In the genomic region with DNA sequence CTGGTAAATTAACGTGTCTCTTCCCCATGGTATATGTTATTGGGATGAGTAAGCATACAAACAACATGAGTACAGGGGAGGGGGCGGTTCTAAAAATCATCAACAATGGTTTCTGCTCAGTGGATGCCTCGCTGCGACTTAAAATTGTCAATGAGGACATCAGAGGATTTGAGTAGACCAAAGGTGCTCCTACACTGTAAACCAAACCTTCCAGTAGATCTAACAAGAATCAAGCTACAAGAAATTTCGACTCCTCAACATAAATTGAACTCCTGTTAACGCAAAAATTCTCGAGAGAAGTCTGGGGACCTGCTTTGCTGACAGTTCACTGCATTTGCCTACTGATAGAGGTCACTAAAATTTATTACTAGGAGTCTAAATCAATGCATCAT, we compare ENCODE assay signal across 9 mouse cellular contexts. TPM values are rescaled to one million over a fixed set of nuclear protein-coding genes. Genes with fewer than 3 reads are reported as not detected.
DNase-seq lines count a peak whose midpoint lies in the region; ATAC-seq and TF ChIP-seq lines count a peak whose summit lies in the region.
"Had no signal": no experiment of that assay in that cellular context is flagged by ENCODE, and none has a peak within 500 bp of the region (broad histone marks: within the 10 kb centered on the region; RNA-seq: fewer than 3 reads in every experiment).

No protein-coding gene starts in this region.

- H3K4me2 ChIP-seq in kidney, embryonic 14.5 days (replicated peaks; ENCODE audit: low read depth, low read length) = 0 out of 2 replicates have a peak overlapping the region, but pooled peaks have one; percentile 91
- H3K4me2 ChIP-seq in forebrain, postnatal 0 days (ENCODE audit: low read depth) = peak overlapping the region; percentile 59
- H3K4me2 ChIP-seq in liver, embryonic 16.5 days (ENCODE audit: low read depth, low read length) = peak overlapping the region; percentile 82

- H3K4me3 ChIP-seq in kidney, embryonic 14.5 days (ENCODE audit: low read length) = 0 out of 2 replicates have a peak overlapping the region, but pooled peaks have one; percentile 98
- H3K4me3 ChIP-seq in bone marrow macrophage, adult 2 months (ENCODE audit: insufficient read depth, low read length) = peak overlapping the region; percentile 38
- peak overlapping the region; percentile 97 for H3K4me3 ChIP-seq in forebrain, postnatal 0 days (ENCODE audit: low read depth, low read length)
- H3K4me3 ChIP-seq in liver, embryonic 16.5 days (ENCODE audit: low read depth, low read length) = peak overlapping the region; percentile 99
- H3K4me3 ChIP-seq in kidney, adult 2 months (ENCODE audit: insufficient read depth, low read depth, low read length) = no peak overlapping the region

- no peak for TF ChIP-seq POLR2A in bone marrow macrophage, adult 2 months (IDR thresholded peaks at IDR 0.05; ENCODE audit: borderline replicate concordance, low read depth, low read length)
- TF ChIP-seq POLR2A in kidney, adult 2 months (IDR thresholded peaks at IDR 0.05; ENCODE audit: low read depth, low read length) = no peak

- no peak for ATAC-seq in kidney, embryonic 14.5 days (ENCODE audit: low FRiP score, low TSS enrichment)
- ATAC-seq in forebrain, postnatal 0 days = no peak
- ATAC-seq in liver, embryonic 16.5 days (ENCODE audit: low read depth) = no peak

- WGBS in kidney, embryonic 14.5 days = 73% methylated on average over 7 of the region's 7 CpGs
- WGBS in forebrain, postnatal 0 days = 76% methylated on average over 7 of the region's 7 CpGs
- 25% methylated on average over 7 of the region's 7 CpGs for WGBS in liver, embryonic 16.5 days (ENCODE audit: insufficient replicate concordance)
- WGBS in kidney, adult 2 months = 72% methylated on average over 7 of the region's 7 CpGs

- DNase-seq in kidney, adult 18-20 months = no peak
- DNase-seq in forebrain, postnatal 0 days = no peak
- DNase-seq in urinary bladder, postnatal 25 days (ENCODE audit: low spot score) = no peak
- no peak for DNase-seq in adrenal gland, postnatal 10 days
- DNase-seq in kidney, adult 2 months = no peak
- DNase-seq: cerebellum, adult 8-10 months had no signal

- no peak for TF ChIP-seq CTCF in bone marrow macrophage, adult 2 months (IDR thresholded peaks at IDR 0.05; ENCODE audit: low read depth, low read length)
- TF ChIP-seq CTCF in forebrain, postnatal 0 days (IDR thresholded peaks at IDR 0.05; ENCODE audit: low read depth) = no peak
- no peak for TF ChIP-seq CTCF in kidney, adult 2 months (conservative IDR thresholded peaks at IDR 0.05; ENCODE audit: insufficient read depth, insufficient read length, low read depth, low read length)

- H3K4me1 ChIP-seq in kidney, embryonic 14.5 days (ENCODE audit: control insufficient read depth, insufficient read depth, low read length) = peaks cover 13% of the 10 kb centered on the region
- peaks cover 48% of the 10 kb centered on the region for H3K4me1 ChIP-seq in bone marrow macrophage, adult 2 months (ENCODE audit: control insufficient read depth, insufficient read depth, low read length)
- H3K4me1 ChIP-seq in forebrain, postnatal 0 days (ENCODE audit: insufficient read depth) = 0 out of 2 replicates have a peak, but pooled peaks cover 7% of the 10 kb centered on the region
- H3K4me1 ChIP-seq in liver, embryonic 16.5 days (ENCODE audit: control insufficient read depth, low read depth, low read length) = peaks cover 46% of the 10 kb centered on the region
- peaks cover 6% of the 10 kb centered on the region; the same call in 1 of the 2 replicates for H3K4me1 ChIP-seq in kidney, adult 2 months (ENCODE audit: control insufficient read depth, insufficient read depth, low read length)

- H3K27ac ChIP-seq in kidney, embryonic 14.5 days (ENCODE audit: low read depth, low read length) = no peak overlapping the region
- peak overlapping the region; percentile 52 for H3K27ac ChIP-seq in bone marrow macrophage, adult 2 months (ENCODE audit: insufficient read depth, low read depth, low read length)
- no peak overlapping the region for H3K27ac ChIP-seq in forebrain, postnatal 0 days (ENCODE audit: low read depth, low read length)
- peak overlapping the region; percentile 91 for H3K27ac ChIP-seq in liver, embryonic 16.5 days (ENCODE audit: low read length)
- no peak overlapping the region for H3K27ac ChIP-seq in kidney, adult 2 months (ENCODE audit: insufficient read depth, low read depth, low read length)

- no peaks in the 10 kb centered on the region for H3K27me3 ChIP-seq in kidney, embryonic 14.5 days (ENCODE audit: control insufficient read depth, insufficient read depth, low read length)
- H3K27me3 ChIP-seq in forebrain, postnatal 0 days (ENCODE audit: insufficient read depth, low read length) = no peaks in the 10 kb centered on the region
- H3K27me3 ChIP-seq in liver, embryonic 16.5 days (ENCODE audit: control insufficient read depth, insufficient read depth, low read depth, low read length) = no peaks in the 10 kb centered on the region
- no peaks in the 10 kb centered on the region for H3K27me3 ChIP-seq in kidney, adult 2 months (replicated peaks; ENCODE audit: control insufficient read depth, insufficient read depth, low read length)

- H3K9ac ChIP-seq in kidney, embryonic 14.5 days (ENCODE audit: low read depth, low read length) = no peak overlapping the region
- peak overlapping the region; percentile 87; the same call in 1 of the 2 replicates for H3K9ac ChIP-seq in forebrain, postnatal 0 days
- peak overlapping the region; percentile 61 for H3K9ac ChIP-seq in liver, embryonic 16.5 days (ENCODE audit: low read depth, low read length)

- H3K36me3 ChIP-seq in kidney, embryonic 14.5 days (ENCODE audit: control insufficient read depth, insufficient read depth, low read length) = no peaks in the 10 kb centered on the region
- no peaks in the 10 kb centered on the region for H3K36me3 ChIP-seq in forebrain, postnatal 0 days (ENCODE audit: insufficient read depth)
- H3K36me3 ChIP-seq in liver, embryonic 16.5 days (ENCODE audit: control insufficient read depth, insufficient read depth) = no peaks in the 10 kb centered on the region
- no peaks in the 10 kb centered on the region for H3K36me3 ChIP-seq in kidney, adult 2 months (ENCODE audit: control insufficient read depth, insufficient read depth, low read length)

- H3K9me3 ChIP-seq in kidney, embryonic 14.5 days (ENCODE audit: control insufficient read depth, low read length) = no peaks in the 10 kb centered on the region
- H3K9me3 ChIP-seq in forebrain, postnatal 0 days (ENCODE audit: low read length) = no peaks in the 10 kb centered on the region
- H3K9me3 ChIP-seq in liver, embryonic 16.5 days (replicated peaks; ENCODE audit: control insufficient read depth, low read length) = no peaks in the 10 kb centered on the region

RNA-seq across cellular contexts. Expression of gene Smap2, which starts 1.8 kb away (rescaled TPM):
- 13.5 and 20.2 TPM in 2 replicates for polyA plus RNA-seq in kidney, embryonic 14.5 days (2014; fragmentation: Nextera tagmentation; extraction: Ambion mirVana)
- polyA plus RNA-seq in bone marrow macrophage, adult 2 months (2012; ENCODE audit: insufficient read depth, insufficient read length, missing spikeins) = 137 and 139 TPM in 2 replicates
- 86.8 and 92.0 TPM in 2 replicates for total RNA-seq in forebrain, postnatal 0 days (2014; rRNA removed)
- 41.3 and 49.7 TPM in 2 replicates for polyA plus RNA-seq in forebrain, postnatal 0 days (2015; fragmentation: Nextera tagmentation; extraction: Ambion mirVana)
- 13.2 and 14.0 TPM in 2 replicates for polyA plus RNA-seq in liver, embryonic 16.5 days (2015; fragmentation: Nextera tagmentation; extraction: Ambion mirVana)
- 10 to 100 TPM; 34.1 to 34.4 TPM for total RNA-seq in adrenal gland, postnatal 10 days (2021)
- 20.5 and 27.3 TPM in 2 replicates for polyA plus RNA-seq in kidney, adult 2 months (2012; rRNA removed)

RNA-seq across cellular contexts. Expression of gene Col9a2, which starts 23.9 kb away (rescaled TPM):
- polyA plus RNA-seq in kidney, embryonic 14.5 days (2014; fragmentation: Nextera tagmentation; extraction: Ambion mirVana) = 1.7 and 3.2 TPM in 2 replicates
- not detected in 2 replicates for polyA plus RNA-seq in bone marrow macrophage, adult 2 months (2012; ENCODE audit: insufficient read depth, insufficient read length, missing spikeins)
- 28.1 and 29.8 TPM in 2 replicates for total RNA-seq in forebrain, postnatal 0 days (2014; rRNA removed)
- 8.2 and 9.1 TPM in 2 replicates for polyA plus RNA-seq in forebrain, postnatal 0 days (2015; fragmentation: Nextera tagmentation; extraction: Ambion mirVana)
- polyA plus RNA-seq in liver, embryonic 16.5 days (2015; fragmentation: Nextera tagmentation; extraction: Ambion mirVana) = 0.67 and 0.85 TPM in 2 replicates
- total RNA-seq in adrenal gland, postnatal 10 days (2021) = 1 to 10 TPM; 1.3 to 2.3 TPM
- not detected in 2 replicates for polyA plus RNA-seq in kidney, adult 2 months (2012; rRNA removed)

Comparison
In these comparisons a context has a peak if more than half of its experiments do, and no peak if none do; other contexts are left out.
1. H3K27ac ChIP-seq: peak in bone marrow macrophage, adult 2 months (single experiment) and liver, embryonic 16.5 days (single experiment); none in kidney, embryonic 14.5 days (single experiment), forebrain, postnatal 0 days (single experiment) and kidney, adult 2 months (single experiment).
2. Peak in every context shown above with its lines, with median percentiles within 50 percentile points of each other: H3K4me2 ChIP-seq.